Mouse (Mus musculus): Measurements from ENCODE around the gene Porcn.

The Porcn gene

DNA sequence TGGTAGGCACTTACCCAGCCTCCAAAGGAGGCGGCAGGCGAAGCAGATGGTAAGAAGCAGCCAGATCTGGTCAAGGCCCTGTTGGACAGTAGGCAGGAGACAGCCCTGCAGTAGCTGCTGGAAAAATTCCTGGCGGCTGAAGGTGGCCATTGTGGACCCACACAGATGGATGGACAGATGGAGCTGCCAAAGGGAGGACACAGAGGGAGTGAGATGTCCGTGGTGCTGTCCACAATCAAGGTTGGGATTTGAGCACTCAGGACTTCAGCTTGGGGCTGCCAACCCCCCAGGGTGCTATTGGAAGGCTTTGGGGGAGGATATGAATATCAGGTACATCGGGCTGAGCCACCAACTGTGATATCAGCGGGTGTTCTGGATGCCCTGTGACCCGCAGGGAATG, 774 bp downstream of the Porcn start:
- DNase-seq: no peak

DNA sequence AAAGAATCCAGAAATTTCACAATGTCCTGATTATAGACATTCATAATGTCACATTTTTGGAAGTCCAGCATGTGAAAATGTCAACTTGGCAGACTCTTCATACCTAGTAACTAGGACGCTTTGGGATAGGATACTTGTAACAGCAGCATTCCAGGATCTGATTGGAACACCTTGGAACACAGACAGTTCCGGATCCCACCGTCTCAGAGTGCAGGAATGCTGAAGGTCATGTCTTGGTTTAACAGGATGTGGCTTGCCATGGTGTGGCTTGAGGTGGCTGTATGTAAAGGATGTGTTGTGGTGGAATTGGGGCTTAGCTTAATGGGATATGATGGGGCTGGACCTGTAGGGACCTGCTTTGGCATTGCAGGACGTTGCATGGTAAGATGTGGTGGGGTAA, 1.2 kb downstream of the Porcn start:
- no peak for DNase-seq

DNA sequence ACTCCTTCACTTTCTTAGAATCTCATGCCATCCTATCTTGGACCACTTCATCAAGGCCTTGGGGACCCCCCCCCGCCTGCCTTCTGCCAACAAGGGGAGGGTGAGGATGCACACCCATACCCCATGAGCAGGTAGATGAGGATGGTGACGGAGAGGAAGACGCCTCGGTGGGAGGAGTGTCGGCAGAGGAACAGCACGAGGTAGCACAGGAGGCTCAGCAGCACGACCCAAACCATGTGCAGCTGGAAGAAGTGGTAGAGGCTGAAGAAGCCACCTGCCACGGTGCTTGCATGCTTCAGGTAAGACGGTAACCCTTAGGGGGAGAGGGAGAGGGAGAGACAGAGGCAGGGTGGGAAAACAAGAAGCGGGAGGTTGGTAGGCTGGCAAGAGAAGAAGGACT, 2.2 kb downstream of the Porcn start:
- DNase-seq: no peak

DNA sequence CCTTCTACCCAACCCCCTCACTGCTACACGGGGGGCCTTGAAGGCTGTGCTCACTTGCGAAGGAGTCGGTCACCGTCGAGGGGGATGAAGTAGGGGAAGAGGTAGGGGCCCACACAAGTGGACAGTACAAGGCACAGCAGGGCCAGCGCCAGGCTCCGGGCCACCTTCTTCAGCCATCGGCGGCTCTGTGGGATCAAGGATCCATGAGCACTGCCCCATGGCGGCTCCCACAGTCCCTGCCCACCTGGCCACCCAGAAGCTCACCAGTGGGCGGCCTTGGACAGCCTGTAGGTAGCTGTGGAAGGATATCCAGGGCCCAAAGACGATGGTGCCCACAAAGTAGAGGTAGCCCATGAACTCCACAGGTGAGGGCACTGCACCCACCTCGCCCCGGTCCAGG, 3.2 kb downstream of the Porcn start:
- no peak for DNase-seq

DNA sequence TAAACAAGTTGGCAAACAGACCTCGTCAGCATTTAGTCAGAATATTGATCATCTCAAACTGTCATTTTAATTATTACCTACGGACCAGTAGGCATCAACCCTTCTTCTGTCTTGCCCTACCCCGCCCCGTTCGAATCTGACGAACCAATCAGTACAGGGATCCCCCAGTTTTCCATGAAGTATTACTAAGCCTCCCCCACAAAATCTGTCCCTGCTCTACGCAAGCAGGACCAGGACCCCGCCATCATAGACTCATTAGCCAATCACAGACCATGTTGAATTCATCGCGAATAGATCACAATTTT, 13.0 kb downstream of the Porcn start, which contains the start of gene Ebp:
Gene Ebp (minus strand): TSS at position 94 of the 305 bp plus-strand sequence.
- DNase-seq: peak; percentile 5

DNA sequence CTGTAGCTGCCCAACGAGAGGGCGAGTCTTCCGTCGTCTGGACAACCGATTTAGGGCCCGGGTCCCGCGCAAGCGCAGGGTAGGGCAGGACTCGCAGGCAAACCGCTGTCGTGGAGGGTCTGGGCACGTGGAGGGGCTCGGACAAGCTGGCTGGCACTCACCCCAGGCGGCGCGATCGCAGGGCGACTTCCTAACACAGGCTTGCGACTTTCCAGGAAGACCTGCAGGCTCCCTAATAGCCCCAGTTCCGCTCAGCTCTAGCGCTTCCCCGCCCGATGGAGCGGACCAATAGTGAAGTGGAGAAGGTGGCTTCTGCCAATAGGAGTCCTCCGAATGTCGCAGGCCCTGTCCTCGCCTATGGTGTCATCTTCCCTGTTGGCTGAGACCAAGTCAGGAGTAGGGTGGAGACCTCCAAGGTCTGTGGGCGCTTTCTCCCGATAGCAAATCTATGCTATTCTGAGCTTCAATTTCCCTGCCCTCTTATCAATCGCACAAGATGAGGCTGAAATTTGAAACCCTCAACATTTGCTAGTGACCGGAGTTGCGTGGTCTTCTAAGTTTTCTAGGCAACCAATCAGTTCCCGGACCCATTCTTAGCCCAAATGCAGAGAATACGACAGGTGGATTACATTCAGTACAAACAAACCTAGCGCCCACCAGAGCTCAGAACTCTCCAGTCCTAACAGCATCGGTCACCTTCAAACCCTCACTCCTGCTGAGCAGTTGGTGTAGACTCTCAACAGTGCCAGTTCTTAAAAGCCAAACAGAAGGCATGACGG, 13.5 kb downstream of the Porcn start:
- peak; percentile 83 for DNase-seq

DNA sequence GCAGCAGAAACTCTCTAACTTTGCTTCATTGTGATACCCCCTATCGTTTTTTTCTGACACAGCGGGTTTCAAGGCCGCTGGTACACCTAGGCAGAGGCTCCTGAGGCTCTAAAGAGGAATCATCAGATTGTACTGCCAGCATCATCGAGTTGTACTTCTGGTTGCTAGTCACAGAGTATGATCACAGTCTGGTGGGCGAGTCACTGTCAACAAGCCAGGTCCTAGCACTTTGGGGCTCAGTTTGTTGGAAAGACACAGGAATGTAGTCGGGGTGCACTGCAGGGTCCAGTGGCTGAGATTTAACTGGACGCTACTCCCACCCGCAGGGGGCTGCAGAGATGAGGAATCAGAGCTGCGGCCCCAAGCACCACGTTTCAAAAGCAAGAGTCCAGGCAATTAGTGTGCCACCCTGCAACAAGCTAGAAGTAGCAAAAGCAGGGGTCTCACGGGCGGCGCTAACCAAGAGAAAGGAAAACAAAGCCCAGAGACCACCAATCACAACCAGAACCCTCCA, 14.1 kb downstream of the Porcn start:
- DNase-seq: no peak

DNA sequence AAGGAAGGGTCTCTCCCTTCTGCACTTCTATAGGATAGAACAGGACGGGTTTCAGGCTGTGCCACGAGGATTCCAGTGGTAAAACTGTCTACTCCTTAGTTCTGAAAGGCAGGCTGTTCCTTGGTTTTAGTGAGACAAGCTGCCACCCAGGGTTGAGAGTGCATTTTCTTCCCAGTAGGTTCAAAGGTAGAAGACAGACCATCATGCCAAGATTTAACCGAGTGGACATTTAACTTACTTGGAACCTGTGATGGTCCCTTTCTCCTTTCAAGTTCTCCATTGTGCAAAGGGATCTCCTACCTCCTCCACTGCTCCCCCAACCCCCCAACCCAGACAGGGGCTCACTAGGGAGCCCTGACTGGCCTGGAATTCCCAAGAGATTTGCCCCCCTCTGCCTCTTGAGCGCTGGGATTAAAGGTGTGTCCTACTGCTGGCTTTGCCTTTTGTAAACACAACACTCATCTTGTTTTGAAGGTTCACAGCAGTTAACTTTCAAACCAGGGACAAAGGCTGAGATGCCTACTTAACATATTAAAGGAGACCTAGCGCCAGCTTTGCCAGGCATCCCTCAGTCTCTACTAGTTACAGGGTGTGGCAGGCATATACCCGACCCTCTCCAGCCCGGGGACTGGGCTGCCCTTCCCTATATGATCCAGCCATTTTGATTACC, 23.3 kb downstream of the Porcn start:
- DNase-seq: no peak

DNA sequence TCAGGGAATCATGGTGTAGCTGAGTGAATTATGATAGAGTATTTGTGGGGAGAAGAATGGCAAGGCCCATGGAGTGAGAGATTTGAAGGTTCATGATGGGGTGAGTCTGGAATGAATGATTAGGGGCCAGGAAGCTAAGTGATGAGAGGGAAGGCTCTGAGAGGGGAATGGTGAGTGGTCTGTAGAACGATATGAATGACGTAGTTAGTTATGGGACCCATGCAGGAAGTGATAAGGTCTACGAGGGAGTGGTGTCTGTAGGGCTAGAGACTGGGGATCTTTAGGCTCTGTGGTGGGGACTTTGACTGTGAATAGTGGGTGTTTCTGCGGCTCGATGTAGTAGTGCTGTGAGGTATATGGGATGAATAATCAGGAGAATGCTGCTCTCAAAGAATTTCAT, 26.7 kb downstream of the Porcn start:
- DNase-seq: no peak

DNA sequence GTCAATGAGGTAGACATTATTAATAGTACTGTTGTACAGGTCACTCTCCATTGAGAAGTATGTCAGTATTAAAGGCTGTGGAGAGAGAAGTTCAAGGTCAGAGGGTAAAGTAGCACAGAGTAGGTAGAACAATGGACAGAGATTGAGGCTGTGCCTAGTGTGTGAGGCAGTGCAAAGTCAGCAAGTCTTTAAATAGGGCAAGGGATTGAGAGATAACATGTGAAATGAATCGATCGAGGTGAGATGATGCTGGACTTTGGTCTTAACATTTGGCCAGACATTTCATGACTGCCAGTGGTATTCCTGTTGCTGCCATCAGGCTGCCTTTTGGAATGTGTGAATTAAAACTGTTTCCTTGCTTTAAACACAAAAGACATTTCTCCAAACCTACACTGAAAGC, 27.5 kb downstream of the Porcn start:
- DNase-seq: no peak

DNA sequence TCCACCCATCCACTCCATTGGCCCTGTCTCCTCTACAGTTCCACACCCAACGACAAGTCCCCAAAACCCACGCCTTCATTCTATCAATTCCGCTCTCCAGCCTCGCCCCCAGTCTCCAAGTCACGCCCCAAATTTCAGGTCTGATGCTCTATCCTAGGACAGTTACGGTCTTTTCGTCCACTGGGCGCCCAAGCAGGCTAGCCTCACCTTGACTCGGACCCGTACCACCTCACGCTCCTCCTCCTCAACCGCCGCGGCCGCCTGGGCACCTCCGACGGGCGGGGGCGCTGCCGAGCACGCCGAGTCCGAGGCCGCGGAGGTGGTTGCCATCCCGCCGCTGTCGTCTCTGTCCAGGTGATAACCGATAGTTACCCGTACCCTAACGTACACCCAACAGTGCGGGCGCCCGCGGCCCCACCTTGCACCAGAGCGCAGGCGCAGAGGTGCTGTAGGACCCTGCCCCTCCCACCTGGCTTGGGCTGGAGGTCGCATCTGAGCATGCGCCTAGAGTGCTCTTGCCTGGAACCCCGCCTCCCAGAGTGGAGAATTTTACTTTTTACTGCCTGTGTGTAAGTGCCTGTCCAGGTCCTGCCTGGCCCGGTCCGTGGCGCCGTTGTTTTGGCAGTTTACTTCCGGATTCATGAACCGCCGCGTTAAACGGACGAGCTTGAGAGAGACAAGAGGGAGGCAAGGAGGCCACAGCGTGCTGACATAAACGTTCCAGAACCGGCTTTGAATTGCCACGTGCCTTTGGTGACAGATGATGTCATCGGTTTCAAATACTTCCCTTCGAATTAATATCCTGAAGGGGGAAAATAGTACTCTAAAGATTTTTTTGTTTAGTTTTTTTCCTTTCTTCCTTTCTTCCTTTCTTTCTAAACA, 30.6 kb downstream of the Porcn start, which contains the start of gene Tbc1d25:
Gene Tbc1d25 (minus strand): TSS at position 678 of the 882 bp plus-strand sequence.
- peak; percentile 91 for DNase-seq

DNA sequence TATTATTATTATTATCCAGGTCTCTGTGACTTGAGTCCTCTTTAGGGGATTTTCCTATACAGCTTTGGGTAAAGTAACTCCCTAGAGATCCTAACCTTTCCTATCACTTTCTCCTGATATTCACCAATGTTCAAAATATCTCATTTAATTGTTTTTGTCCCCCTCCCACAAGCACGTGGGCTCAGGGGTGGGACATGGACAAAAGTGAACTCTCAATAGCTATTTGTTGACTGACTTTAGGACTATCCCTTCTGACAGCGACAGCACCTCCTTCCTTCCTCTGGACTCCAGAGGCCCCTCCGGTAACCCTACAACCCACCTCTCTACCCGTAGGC, 31.2 kb downstream of the Porcn start:
- DNase-seq: no peak

DNA sequence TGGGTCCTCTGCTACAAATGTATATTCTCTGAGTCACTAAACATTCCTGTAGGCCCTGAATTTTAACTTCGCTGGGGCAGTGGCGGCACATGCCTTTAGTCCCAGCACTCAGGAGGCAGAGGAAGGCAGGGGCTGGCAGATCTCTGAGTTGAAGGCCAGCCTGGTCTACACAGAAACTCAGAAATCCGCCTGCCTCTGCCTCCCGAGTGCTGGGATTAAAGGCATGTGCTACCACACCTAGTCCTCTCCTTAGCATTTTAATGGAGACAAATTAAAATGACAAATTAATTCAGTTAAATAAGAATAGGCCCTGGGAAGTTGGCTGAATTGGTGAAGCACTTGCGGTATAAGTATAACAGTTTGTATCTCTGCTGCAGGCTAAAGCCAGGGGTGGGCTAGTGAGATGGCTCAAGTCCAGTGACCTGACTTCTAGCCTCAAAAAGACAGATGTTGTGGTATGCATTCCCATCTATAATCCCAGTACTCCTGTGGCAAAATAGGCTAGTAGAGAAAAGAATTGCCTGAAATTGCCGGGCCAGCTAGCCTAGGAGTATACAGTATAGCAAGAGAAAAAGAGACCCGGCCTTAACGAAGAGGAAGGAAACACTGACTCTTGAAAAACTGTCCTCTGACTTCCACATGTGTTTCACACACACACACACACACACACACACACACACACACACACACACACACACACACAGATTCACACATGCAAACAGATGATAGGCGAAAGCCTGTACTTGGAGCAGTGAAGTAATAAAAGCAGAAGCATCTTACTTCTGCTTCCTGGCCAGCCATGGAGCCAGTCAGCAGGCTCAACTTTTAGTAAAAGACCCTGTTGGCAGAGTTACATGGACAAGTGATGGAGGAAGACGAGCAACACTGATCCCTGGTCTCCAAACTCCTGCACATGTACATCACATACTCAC, 38.3 kb downstream of the Porcn start:
- DNase-seq: no peak

DNA sequence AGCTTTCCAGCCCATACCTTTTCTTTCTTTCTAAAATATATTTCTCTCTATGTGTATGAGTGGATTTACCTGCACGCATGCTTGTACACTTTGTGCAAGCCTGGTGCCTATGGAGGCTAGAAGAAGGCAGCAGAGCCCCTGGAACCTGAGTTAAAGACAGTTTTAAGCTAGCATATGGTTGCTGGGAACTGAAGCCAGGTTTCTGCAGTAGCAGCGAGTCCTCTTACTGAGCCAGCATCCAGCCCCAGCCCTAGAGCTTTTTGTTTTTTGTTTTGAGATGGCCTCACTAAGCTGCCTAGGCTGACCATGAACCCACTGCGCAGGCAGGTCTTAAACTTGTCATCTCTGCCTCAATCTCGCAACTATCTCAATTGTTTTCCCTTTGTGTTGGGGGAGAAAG, 41.9 kb downstream of the Porcn start:
- DNase-seq: no peak

DNA sequence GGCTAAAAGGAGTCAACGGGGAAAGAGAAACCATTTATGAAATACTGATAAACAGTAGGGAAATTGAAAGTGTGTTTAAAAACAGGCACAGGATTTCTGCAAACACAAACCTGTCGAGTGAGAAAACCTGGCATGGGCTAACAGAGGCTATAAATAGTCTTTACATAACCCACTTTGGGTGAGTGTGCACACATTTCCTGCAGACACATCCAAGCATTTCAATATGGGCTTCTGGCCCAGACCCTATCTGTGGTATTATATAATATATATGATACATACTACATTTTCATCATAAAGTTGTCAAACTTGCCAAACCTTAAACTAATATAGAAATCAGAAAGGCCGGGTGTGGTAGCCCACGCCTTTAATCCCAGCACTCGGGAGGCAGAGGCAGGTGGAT, 43.2 kb downstream of the Porcn start:
- peak; percentile 6 for DNase-seq

DNA sequence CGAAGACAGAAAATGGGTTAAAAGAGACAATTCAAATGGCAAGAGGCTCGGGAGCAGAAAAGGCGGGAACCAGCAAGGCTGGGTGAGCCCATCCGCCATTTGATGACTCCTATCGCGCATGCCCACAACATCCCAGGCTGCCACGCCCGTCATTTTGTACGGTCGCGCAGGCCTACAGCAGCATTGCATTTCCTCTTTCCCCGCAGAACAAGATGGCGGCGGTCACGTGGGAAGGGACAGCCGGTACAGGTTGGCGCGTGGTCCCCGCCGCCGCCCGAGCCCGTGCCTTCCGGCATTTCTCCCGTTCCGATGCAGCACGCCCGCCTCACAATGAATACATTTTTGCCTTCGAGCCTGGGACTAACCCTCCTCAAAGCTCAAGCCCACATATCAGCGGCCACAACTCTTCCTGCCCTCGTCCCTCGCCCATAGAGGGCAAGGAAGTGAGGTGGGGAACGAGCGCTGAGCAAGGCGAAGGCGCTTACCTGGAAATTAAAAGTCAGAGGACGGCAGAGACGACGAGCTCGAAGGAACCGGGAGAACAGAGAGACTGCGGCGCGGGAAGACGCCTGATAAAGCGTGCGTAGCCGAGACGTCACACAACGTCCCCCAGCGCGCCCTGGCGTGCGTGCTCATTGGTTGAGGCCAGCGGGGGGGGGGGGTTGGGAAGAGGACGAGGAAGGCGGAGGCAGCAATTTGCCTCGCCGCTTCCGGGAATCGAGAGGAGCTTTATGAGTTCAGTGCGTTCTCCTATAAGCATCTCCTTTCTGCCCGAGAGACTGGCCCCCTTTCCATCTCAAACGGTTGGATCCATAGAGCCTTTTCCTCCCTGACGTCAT, 61.0 kb downstream of the Porcn start, which contains the start of gene Rbm3:
Gene Rbm3 (minus strand): TSS at position 728 of the 839 bp plus-strand sequence.
- peak; percentile 92 for DNase-seq
